Mouse (Mus musculus) heart, embryonic 13.5 days (tissue): ENCODE results near the gene C1qtnf7. TPM values are rescaled to one million over a fixed set of nuclear protein-coding genes. Genes with fewer than 3 reads are reported as not detected.
A peak's percentile ranks its signal among the peaks of the same experiment; 100 is the strongest.

Experiments used
- ATAC-seq: fragments of 200-750 bp; cut with Nextera tagmentation; 2 replicates; pipeline ENCODE4 v1.8.0; 2017; ENCODE audit warnings: moderate TSS enrichment; ENCODE audit not compliant: insufficient number of reproducible peaks, low FRiP score, low TSS enrichment; ENCODE audit errors: extremely low read depth
- H3K27ac ChIP-seq: fragments of 300-500 bp; sonication (generic); replicated peaks from 2 replicates; pipeline ENCODE4 v1.5.1; 2015; ENCODE audit warnings: moderate library complexity, mild to moderate bottlenecking, inconsistent platforms
- H3K27me3 ChIP-seq: fragments of 300-500 bp; sonication (generic); replicated peaks from 2 replicates; pipeline ENCODE4 v1.6.1; 2015; ENCODE audit warnings: mild to moderate bottlenecking, inconsistent platforms
- H3K36me3 ChIP-seq: fragments of 300-500 bp; sonication (generic); 2 replicates; pipeline ENCODE4 v1.6.1; 2015; ENCODE audit warnings: mild to moderate bottlenecking, inconsistent platforms
- H3K4me1 ChIP-seq: fragments of 300-500 bp; sonication (generic); 2 replicates; pipeline ENCODE4 v1.6.1; 2015; ENCODE audit warnings: inconsistent platforms
- H3K4me2 ChIP-seq: fragments of 300-500 bp; sonication (generic); 2 replicates; pipeline ENCODE4 v1.6.1; 2015; ENCODE audit warnings: inconsistent platforms, mild to moderate bottlenecking, moderate library complexity
- H3K4me3 ChIP-seq: fragments of 300-500 bp; sonication (generic); 2 replicates; pipeline ENCODE4 v1.5.1; 2015; ENCODE audit warnings: moderate library complexity, mild to moderate bottlenecking, inconsistent platforms
- H3K9ac ChIP-seq: fragments of 300-500 bp; sonication (generic); 2 replicates; pipeline ENCODE4 v1.6.1; 2015; ENCODE audit warnings: inconsistent platforms, mild to moderate bottlenecking, moderate library complexity
- H3K9me3 ChIP-seq: fragments of 300-500 bp; sonication (generic); 2 replicates; pipeline ENCODE4 v1.6.1; 2016; ENCODE audit warnings: inconsistent platforms
- WGBS: fragments of 180-500 bp; shearing (Covaris S2); methylation state at CpG from one replicate; pipeline ENCODE4 v1.1.7; 2015; ENCODE audit warnings: mixed read lengths; 5-methylcytosine and 5-hydroxymethylcytosine counted together
- polyA plus RNA-seq: library from polyadenylated mRNA; unstranded; fragments of >200 nt; fragmentation: Nextera tagmentation; extraction: Ambion mirVana; gene quantifications from 2 replicates; pipeline ENCODE4 v1.2.1, GENCODE M21; 2015

The C1qtnf7 gene
- polyA plus RNA-seq, 1 experiment from 2014 or later, result 7.6 TPM

- H3K9me3 ChIP-seq, result peaks cover 6% of the 10 kb centered on the region
- H3K4me3 ChIP-seq, result no peak overlapping the region
- ATAC-seq, result no peak
- H3K27me3 ChIP-seq, result no peaks in the 10 kb centered on the region
- 0 out of 2 replicates have a peak, but pooled peaks cover 3% of the 10 kb centered on the region for H3K4me1 ChIP-seq
- no peaks in the 10 kb centered on the region for H3K36me3 ChIP-seq
- H3K9ac ChIP-seq, result no peak overlapping the region
- H3K27ac ChIP-seq, result no peak overlapping the region
- H3K4me2 ChIP-seq, result no peak overlapping the region
Observed at GRCm38 (mm10) chr5:43539871-43540270, 24.5 kb downstream of the C1qtnf7 start.

GRCm38 (mm10) chr5:43541492-43541891 is 26.2 kb downstream of the C1qtnf7 start:
- 67% methylated on average over 5 of the region's 5 CpGs for WGBS
- Histone ChIP-seq H3K4me1 (0 out of 2 replicates have a peak, but pooled peaks cover 3% of the 10 kb centered on the region), H3K4me3 (no peak overlapping the region), H3K27me3 (no peaks in the 10 kb centered on the region), H3K36me3 (no peaks in the 10 kb centered on the region), H3K4me2 (no peak overlapping the region), H3K27ac (no peak overlapping the region), H3K9ac (no peak overlapping the region), H3K9me3 (peaks cover 6% of the 10 kb centered on the region)
- ATAC-seq, result no peak

- Histone ChIP-seq H3K27ac (no peak overlapping the region), H3K4me1 (0 out of 2 replicates have a peak, but pooled peaks cover 3% of the 10 kb centered on the region), H3K27me3 (no peaks in the 10 kb centered on the region), H3K36me3 (no peaks in the 10 kb centered on the region), H3K9ac (no peak overlapping the region), H3K9me3 (peaks cover 6% of the 10 kb centered on the region), H3K4me2 (no peak overlapping the region), H3K4me3 (no peak overlapping the region)
- WGBS, result 51% methylated on average over 7 of the region's 7 CpGs
- ATAC-seq, result no peak
Observed at GRCm38 (mm10) chr5:43542246-43542845, 27.0 kb downstream of the C1qtnf7 start.

GRCm38 (mm10) chr5:43549951-43550350 is 34.6 kb downstream of the C1qtnf7 start:
- Histone ChIP-seq H3K9ac (no peak overlapping the region), H3K9me3 (no peaks in the 10 kb centered on the region), H3K4me1 (peaks cover 18% of the 10 kb centered on the region; the same call in 1 of the 2 replicates), H3K27me3 (no peaks in the 10 kb centered on the region), H3K27ac (peak overlapping the region; percentile 21), H3K4me3 (no peak overlapping the region), H3K36me3 (no peaks in the 10 kb centered on the region), H3K4me2 (no peak overlapping the region)
- no peak for ATAC-seq
- 48% methylated on average over 4 of the region's 4 CpGs for WGBS

DNA sequence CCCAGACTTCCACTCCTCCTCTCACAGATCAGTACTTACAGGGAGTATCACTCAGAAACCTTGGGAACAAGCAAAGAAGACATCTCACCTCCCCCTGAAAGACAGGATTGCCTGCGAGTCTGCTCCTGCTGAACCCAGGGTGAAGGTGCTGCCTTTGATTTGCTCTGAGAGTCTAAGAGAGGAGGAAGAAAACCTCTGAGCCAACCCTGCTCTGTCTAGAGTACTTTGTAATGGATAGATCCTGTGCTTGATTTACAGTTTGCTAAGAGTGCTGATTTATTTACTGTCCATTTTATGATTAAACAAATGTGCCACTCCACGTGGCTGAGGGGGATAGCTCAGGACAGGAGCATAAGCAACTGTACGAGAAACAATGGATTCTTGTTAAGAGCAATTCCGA is 35.1 kb downstream of the C1qtnf7 start:
- H3K27me3 ChIP-seq, result no peaks in the 10 kb centered on the region
- ATAC-seq, result no peak
- H3K9me3 ChIP-seq, result no peaks in the 10 kb centered on the region
- peaks cover 21% of the 10 kb centered on the region; the same call in 1 of the 2 replicates for H3K4me1 ChIP-seq
- H3K4me2 ChIP-seq, result no peak overlapping the region
- H3K9ac ChIP-seq, result no peak overlapping the region
- no peaks in the 10 kb centered on the region for H3K36me3 ChIP-seq
- peak overlapping the region; percentile 21 for H3K27ac ChIP-seq
- no peak overlapping the region for H3K4me3 ChIP-seq
- 47% methylated on average over 4 of the region's 4 CpGs for WGBS

DNA sequence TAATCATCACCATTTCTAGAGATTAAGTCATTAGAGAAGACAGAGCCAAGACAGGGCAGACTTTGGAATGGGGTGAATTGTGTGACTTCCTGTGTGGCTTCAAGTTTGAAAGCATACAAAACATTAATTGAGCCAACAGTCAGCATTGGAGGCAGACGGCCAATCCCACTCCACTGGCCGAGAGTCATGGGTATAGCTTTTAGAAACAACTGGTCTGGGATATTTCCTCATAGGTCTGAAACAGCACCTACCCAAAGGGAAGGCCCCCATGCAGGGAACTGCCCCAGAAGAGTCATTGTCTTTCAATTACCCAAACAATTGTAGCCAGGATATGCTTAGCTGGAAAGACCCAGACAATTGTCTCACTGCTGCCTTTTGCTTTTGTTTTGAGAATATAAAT is 39.5 kb downstream of the C1qtnf7 start:
- no peak overlapping the region for H3K9ac ChIP-seq
- no peak; the same call in 1 of the 2 replicates for ATAC-seq
- WGBS, result 32% methylated on average over 2 of the region's 2 CpGs

DNA sequence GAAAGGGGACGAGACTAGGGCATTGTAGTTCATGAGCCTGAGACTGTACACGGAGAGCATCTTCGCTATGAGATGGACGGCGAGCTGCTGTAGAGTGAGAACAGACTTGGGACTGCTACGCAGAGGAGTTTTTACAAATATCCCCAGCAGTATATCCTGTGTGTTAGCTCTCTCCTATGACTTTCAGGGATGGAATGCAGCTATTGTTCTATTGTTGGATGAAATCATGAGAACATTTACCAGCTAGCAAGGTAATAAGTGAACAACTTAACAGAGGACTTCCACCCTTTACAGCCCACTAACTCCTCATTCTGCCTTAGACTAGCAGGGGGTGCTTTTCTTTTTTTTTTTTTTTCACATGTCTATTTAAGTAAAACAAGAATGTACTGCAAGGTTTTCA is 40.1 kb downstream of the C1qtnf7 start:
- H3K36me3 ChIP-seq, result no peaks in the 10 kb centered on the region
- no peak overlapping the region for H3K27ac ChIP-seq
- H3K4me3 ChIP-seq, result no peak overlapping the region
- no peak overlapping the region for H3K4me2 ChIP-seq
- H3K4me1 ChIP-seq, result peaks cover 12% of the 10 kb centered on the region; the same call in 1 of the 2 replicates
- H3K27me3 ChIP-seq, result no peaks in the 10 kb centered on the region
- WGBS, result 67% methylated on average over 6 of the region's 6 CpGs
- no peak for ATAC-seq
- H3K9ac ChIP-seq, result no peak overlapping the region
- no peaks in the 10 kb centered on the region for H3K9me3 ChIP-seq

More for the DNA sequence above, 39.5 kb downstream of the C1qtnf7 start:
- no peak overlapping the region for H3K27ac ChIP-seq
- no peaks in the 10 kb centered on the region for H3K36me3 ChIP-seq
- no peaks in the 10 kb centered on the region for H3K9me3 ChIP-seq
- no peak overlapping the region for H3K4me2 ChIP-seq
- H3K27me3 ChIP-seq, result no peaks in the 10 kb centered on the region
- H3K4me1 ChIP-seq, result peaks cover 15% of the 10 kb centered on the region; the same call in 1 of the 2 replicates
- H3K4me3 ChIP-seq, result no peak overlapping the region

GRCm38 (mm10) chr5:43557436-43557835 is 42.1 kb downstream of the C1qtnf7 start:
- Histone ChIP-seq H3K9ac (no peak overlapping the region), H3K4me3 (no peak overlapping the region), H3K27ac (no peak overlapping the region), H3K36me3 (no peaks in the 10 kb centered on the region), H3K27me3 (no peaks in the 10 kb centered on the region), H3K9me3 (no peaks in the 10 kb centered on the region), H3K4me2 (no peak overlapping the region), H3K4me1 (peaks cover 11% of the 10 kb centered on the region)
- ATAC-seq, result no peak
- 78% methylated on average over 5 of the region's 5 CpGs for WGBS

DNA sequence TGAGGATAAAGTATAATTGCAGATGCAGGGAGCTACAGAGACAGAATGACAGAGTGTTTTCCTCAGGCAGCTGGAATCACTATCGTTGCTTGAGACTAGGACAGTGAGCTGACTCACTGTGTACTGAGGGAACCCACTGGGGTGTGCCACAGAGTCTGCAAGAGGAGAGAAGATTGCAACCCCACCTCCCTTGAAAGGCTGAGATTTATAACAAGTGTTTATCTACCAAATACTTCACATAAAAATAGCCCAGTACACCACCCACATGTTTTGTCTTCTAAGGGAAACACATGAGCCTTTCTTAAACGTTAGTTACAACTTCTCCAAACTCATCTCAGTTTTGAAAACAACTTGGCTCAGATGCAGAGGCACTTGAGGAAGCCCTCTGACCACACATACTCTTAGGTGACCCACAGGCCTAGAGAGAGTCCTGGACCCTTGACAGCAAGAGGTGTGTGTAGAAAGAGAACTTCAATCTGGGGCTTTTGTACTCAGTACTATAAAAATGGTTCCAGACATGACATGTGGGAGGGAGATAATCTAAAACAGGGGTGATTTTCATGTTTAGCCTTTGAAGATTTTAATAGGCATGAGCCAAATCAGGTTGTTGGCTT is 46.4 kb downstream of the C1qtnf7 start:
- Histone ChIP-seq H3K4me1 (peaks cover 6% of the 10 kb centered on the region), H3K36me3 (no peaks in the 10 kb centered on the region), H3K9ac (no peak overlapping the region), H3K4me2 (no peak overlapping the region), H3K9me3 (no peaks in the 10 kb centered on the region), H3K27ac (no peak overlapping the region), H3K27me3 (no peaks in the 10 kb centered on the region), H3K4me3 (no peak overlapping the region)
- no peak for ATAC-seq
- WGBS, result 36% methylated on average over 2 of the region's 2 CpGs

- Histone ChIP-seq H3K9me3 (no peaks in the 10 kb centered on the region), H3K4me2 (no peak overlapping the region), H3K36me3 (no peaks in the 10 kb centered on the region), H3K27me3 (no peaks in the 10 kb centered on the region), H3K4me1 (peaks cover 9% of the 10 kb centered on the region), H3K4me3 (no peak overlapping the region), H3K9ac (no peak overlapping the region), H3K27ac (peak overlapping the region; percentile 1; the same call in 1 of the 2 replicates)
- 42% methylated on average over 3 of the region's 3 CpGs for WGBS
- peak; percentile 42; the same call in 1 of the 2 replicates for ATAC-seq
Observed at GRCm38 (mm10) chr5:43569720-43570359, 54.5 kb downstream of the C1qtnf7 start.

DNA sequence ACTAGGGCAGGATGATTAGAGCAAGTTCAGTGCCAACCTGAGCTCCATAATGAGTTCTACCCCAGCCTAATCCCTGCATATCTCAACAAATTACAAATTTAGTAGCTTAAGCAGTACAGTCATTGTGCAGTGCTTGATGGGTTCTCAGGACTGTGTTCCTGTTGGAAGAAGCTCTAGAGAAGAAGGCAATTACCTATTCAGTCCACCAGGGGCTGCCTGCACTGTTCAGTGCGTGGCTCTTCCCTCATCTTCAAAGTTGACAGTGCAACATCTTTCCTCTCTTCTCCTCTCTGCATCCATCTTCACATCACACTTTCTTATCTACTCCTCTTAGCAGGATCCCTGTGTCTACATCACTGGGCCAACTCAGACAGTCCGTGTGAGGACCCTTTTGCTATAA is 67.5 kb downstream of the C1qtnf7 start:
- H3K4me3 ChIP-seq, result no peak overlapping the region
- no peaks in the 10 kb centered on the region for H3K27me3 ChIP-seq
- H3K9me3 ChIP-seq, result no peaks in the 10 kb centered on the region
- no peak overlapping the region for H3K4me2 ChIP-seq
- H3K36me3 ChIP-seq, result no peaks in the 10 kb centered on the region
- no peak overlapping the region for H3K27ac ChIP-seq
- ATAC-seq, result no peak
- WGBS, result 31% methylated on average over 2 of the region's 2 CpGs
- H3K4me1 ChIP-seq, result 0 out of 2 replicates have a peak, but pooled peaks cover 5% of the 10 kb centered on the region
- H3K9ac ChIP-seq, result no peak overlapping the region
